ENCODE assay signal across 10 mouse cellular contexts in genomic region chr7:18210938-18211337, GRCm38 (mm10). TPM values are rescaled to one million over a fixed set of nuclear protein-coding genes. Genes with fewer than 3 reads are reported as not detected.
A peak's percentile ranks its signal among the peaks of the same experiment; 100 is the strongest.
DNase-seq lines count a peak whose midpoint lies in the region; ATAC-seq and TF ChIP-seq lines count a peak whose summit lies in the region.
"Had no signal": no experiment of that assay in that cellular context is flagged by ENCODE, and none has a peak within 500 bp of the region (broad histone marks: within the 10 kb centered on the region; RNA-seq: fewer than 3 reads in every experiment).

No protein-coding gene starts in this region.

- no peak for ATAC-seq in midbrain, embryonic 11.5 days (ENCODE audit: low FRiP score)
- no peak for ATAC-seq in midbrain, embryonic 15.5 days (replicated peaks)
- ATAC-seq in megakaryocyte-erythroid progenitor cell, adult 5-6 weeks (replicated peaks; ENCODE audit: low FRiP score, low TSS enrichment, poor library complexity, severe bottlenecking): no peak

- intact Hi-C loops in gastrocnemius, adult 2 months (cut with DNase I): no loop called here

- no peaks in the 10 kb centered on the region for H3K27me3 ChIP-seq in midbrain, embryonic 11.5 days (ENCODE audit: control insufficient read depth, insufficient read depth, low read length)
- H3K27me3 ChIP-seq in midbrain, embryonic 15.5 days (replicated peaks): no peaks in the 10 kb centered on the region

- DNase-seq in gastrocnemius, adult 2 months: no peak
- DNase-seq in gastrocnemius, postnatal 25 days: no peak
- DNase-seq in midbrain, embryonic 11.5 days (ENCODE audit: low spot score, missing footprints): peak; percentile 82
- peak; percentile 48 for DNase-seq in embryo, embryonic 10 days (ENCODE audit: low spot score)
- peak; percentile 56 for DNase-seq in retina, embryonic 14.5 days (ENCODE audit: low spot score)
- DNase-seq in lung, adult 18-20 months: no peak
- DNase-seq: heart, postnatal 4 days had no signal

- no peak overlapping the region for H3K27ac ChIP-seq in gastrocnemius, adult 2 months
- H3K27ac ChIP-seq in midbrain, embryonic 11.5 days (ENCODE audit: low read depth, low read length): no peak overlapping the region
- H3K27ac ChIP-seq in midbrain, embryonic 15.5 days: no peak overlapping the region

- 10% methylated on average over 9 of the region's 9 CpGs for WGBS in midbrain, embryonic 11.5 days
- 13% methylated on average over 9 of the region's 9 CpGs for WGBS in midbrain, embryonic 15.5 days

- H3K4me2 ChIP-seq in midbrain, embryonic 11.5 days: no peak overlapping the region
- H3K4me2 ChIP-seq in midbrain, embryonic 15.5 days: no peak overlapping the region

- no peak overlapping the region for H3K4me3 ChIP-seq in gastrocnemius, adult 2 months
- no peak overlapping the region for H3K4me3 ChIP-seq in midbrain, embryonic 11.5 days (ENCODE audit: low read depth, low read length)
- no peak overlapping the region for H3K4me3 ChIP-seq in midbrain, embryonic 15.5 days

- no peaks in the 10 kb centered on the region for H3K9me3 ChIP-seq in midbrain, embryonic 11.5 days (ENCODE audit: control insufficient read depth, low read length)
- peaks cover 7% of the 10 kb centered on the region for H3K9me3 ChIP-seq in midbrain, embryonic 15.5 days

- H3K36me3 ChIP-seq in midbrain, embryonic 11.5 days (ENCODE audit: control insufficient read depth, insufficient read depth, low read length): no peaks in the 10 kb centered on the region
- H3K36me3 ChIP-seq in midbrain, embryonic 15.5 days (replicated peaks): no peaks in the 10 kb centered on the region

- H3K4me1 ChIP-seq in midbrain, embryonic 11.5 days (ENCODE audit: control insufficient read depth, insufficient read depth, low read length): no peaks in the 10 kb centered on the region
- H3K4me1 ChIP-seq in midbrain, embryonic 15.5 days: no peaks in the 10 kb centered on the region

- no peak overlapping the region for H3K9ac ChIP-seq in midbrain, embryonic 11.5 days (ENCODE audit: low read length)
- H3K9ac ChIP-seq in midbrain, embryonic 15.5 days: no peak overlapping the region

- peak; percentile 15; the same call in 1 of the 2 replicates for TF ChIP-seq CTCF in gastrocnemius, adult 2 months (IDR thresholded peaks at IDR 0.05)

RNA-seq across cellular contexts. Expression of gene Mill1, which starts 34.2 kb away (rescaled TPM):
- total RNA-seq in gastrocnemius, adult 2 months (2021): not detected
- not detected for total RNA-seq in gastrocnemius, postnatal 25 days (2021)
- polyA plus RNA-seq in midbrain, embryonic 11.5 days (2014; fragmentation: Nextera tagmentation; extraction: Ambion mirVana): not detected in 2 replicates
- polyA plus RNA-seq in midbrain, embryonic 15.5 days (2015; fragmentation: Nextera tagmentation; extraction: Ambion mirVana): not detected in 2 replicates
- not detected in 2 replicates for total RNA-seq in megakaryocyte-erythroid progenitor cell, adult 5-6 weeks (2014; fragmentation: Nextera tagmentation)
- not detected in 2 replicates for total RNA-seq in megakaryocyte-erythroid progenitor cell, adult 5-6 weeks (2017)
- total RNA-seq: heart, postnatal 4 days had no signal
- polyA plus RNA-seq: liver, embryonic 16.5 days had no signal

RNA-seq across cellular contexts. Expression of gene Igfl3, which starts 34.6 kb away (rescaled TPM):
- total RNA-seq in gastrocnemius, adult 2 months (2021): not detected
- not detected for total RNA-seq in gastrocnemius, postnatal 25 days (2021)
- polyA plus RNA-seq in midbrain, embryonic 11.5 days (2014; fragmentation: Nextera tagmentation; extraction: Ambion mirVana): not detected in 2 replicates
- polyA plus RNA-seq in midbrain, embryonic 15.5 days (2015; fragmentation: Nextera tagmentation; extraction: Ambion mirVana): not detected in 2 replicates
- total RNA-seq in megakaryocyte-erythroid progenitor cell, adult 5-6 weeks (2014; fragmentation: Nextera tagmentation): not detected in 2 replicates
- not detected in 2 replicates for total RNA-seq in megakaryocyte-erythroid progenitor cell, adult 5-6 weeks (2017)
- total RNA-seq: heart, postnatal 4 days had no signal
- polyA plus RNA-seq: liver, embryonic 16.5 days had no signal

Comparison
In these comparisons a context has a peak if more than half of its experiments do, and no peak if none do; other contexts are left out.
1. DNase-seq: peak in midbrain, embryonic 11.5 days (single experiment), embryo, embryonic 10 days (single experiment) and retina, embryonic 14.5 days (single experiment); none in gastrocnemius, adult 2 months (single experiment), gastrocnemius, postnatal 25 days (single experiment) and lung, adult 18-20 months (0 of 2).